Mouse (Mus musculus) testis, adult 2 months (tissue): ENCODE measurements at regions not wholly inside any gene's neighbourhood (a gene's known extent, or its start where the extent isn't known, plus 50 kb on each side); places are given as distances from the start of the nearest gene placed in this dataset.

Experiments
- H3K27ac ChIP-seq: fragments of 200-500 bp; 2 replicates; pipeline ENCODE4 v1.5.1; 2012; ENCODE audit warnings: low read depth, low read length; ENCODE audit not compliant: control insufficient read depth, insufficient read depth
- H3K27me3 ChIP-seq: fragments of 200-500 bp; 2 replicates; pipeline ENCODE4 v1.6.1; 2012; ENCODE audit warnings: mild to moderate bottlenecking, low read length, moderate library complexity; ENCODE audit not compliant: control insufficient read depth, insufficient read depth
- H3K36me3 ChIP-seq: fragments of 200-500 bp; 2 replicates; pipeline ENCODE4 v1.6.1; 2012; ENCODE audit warnings: mild to moderate bottlenecking, low read length; ENCODE audit not compliant: control insufficient read depth, insufficient read depth
- H3K4me1 ChIP-seq: fragments of 200-500 bp; 2 replicates; pipeline ENCODE4 v1.6.1; 2012; ENCODE audit warnings: low read length; ENCODE audit not compliant: control insufficient read depth, insufficient read depth
- H3K4me3 ChIP-seq: fragments of 200-500 bp; 2 replicates; pipeline ENCODE4 v1.5.1; 2012; ENCODE audit warnings: low read depth, mild to moderate bottlenecking, low read length, moderate library complexity, mixed read lengths; ENCODE audit not compliant: control insufficient read depth
- CTCF ChIP-seq: fragments of 200-500 bp; IDR thresholded peaks from 2 replicates; pipeline ENCODE4 v1.5.1; 2012; ENCODE audit warnings: low read depth, mild to moderate bottlenecking, inconsistent platforms, low read length, moderate library complexity; ENCODE audit not compliant: control insufficient read depth, insufficient read depth, insufficient replicate concordance
- POLR2A ChIP-seq: fragments of 200-500 bp; IDR thresholded peaks from 2 replicates; pipeline ENCODE4 v1.6.1; 2012; ENCODE audit warnings: low read depth, mild to moderate bottlenecking, inconsistent platforms, low read length, moderate library complexity; ENCODE audit not compliant: control insufficient read depth

DNA sequence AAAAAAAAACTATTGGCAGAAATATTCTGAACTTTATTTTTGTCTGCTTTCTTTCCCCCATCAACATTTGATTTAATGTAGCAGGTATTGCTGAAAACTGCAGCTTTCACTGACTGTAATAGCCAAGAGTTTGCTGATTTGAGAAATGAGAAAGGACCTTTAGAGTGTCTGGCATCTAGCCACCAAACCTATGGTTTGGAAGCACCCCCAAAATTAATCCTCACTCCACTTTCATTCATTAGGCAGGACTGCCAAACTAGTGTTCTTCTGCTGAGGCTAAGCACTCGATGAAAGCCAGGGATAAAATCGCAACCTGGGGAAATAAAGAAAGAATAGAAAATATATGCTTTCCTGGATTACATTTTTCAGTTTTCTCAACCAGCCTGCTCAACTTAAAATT, 320.4 kb downstream of the Atp6ap1l start:
- Histone ChIP-seq H3K27me3 (no peaks in the 10 kb centered on the region), H3K4me1 (no peaks in the 10 kb centered on the region), H3K4me3 (no peak overlapping the region), H3K36me3 (no peaks in the 10 kb centered on the region), H3K27ac (no peak overlapping the region)
- TF ChIP-seq POLR2A, result no peak
- TF ChIP-seq CTCF, result no peak

DNA sequence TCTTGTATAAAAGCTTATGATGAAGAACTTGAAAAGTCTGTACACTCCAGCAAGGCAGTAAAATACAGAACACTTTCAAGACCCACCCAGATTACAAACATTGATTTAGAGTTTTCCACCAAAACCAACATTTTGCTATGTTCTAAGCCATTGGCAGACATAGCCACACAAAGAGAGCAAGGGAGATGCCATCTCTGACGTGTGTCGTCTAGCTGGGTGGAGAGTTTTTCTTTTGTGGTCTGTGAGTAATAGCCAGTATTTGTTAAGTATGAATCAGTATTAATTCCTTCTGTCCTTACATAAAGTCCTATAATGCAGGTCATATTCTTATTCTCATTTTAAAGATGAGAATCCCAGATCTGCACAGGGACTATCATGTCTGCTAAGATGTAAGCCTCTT, 329.8 kb downstream of the Atp6ap1l start:
- TF ChIP-seq POLR2A (no peak), CTCF (no peak)
- no peaks in the 10 kb centered on the region for H3K36me3 ChIP-seq

DNA sequence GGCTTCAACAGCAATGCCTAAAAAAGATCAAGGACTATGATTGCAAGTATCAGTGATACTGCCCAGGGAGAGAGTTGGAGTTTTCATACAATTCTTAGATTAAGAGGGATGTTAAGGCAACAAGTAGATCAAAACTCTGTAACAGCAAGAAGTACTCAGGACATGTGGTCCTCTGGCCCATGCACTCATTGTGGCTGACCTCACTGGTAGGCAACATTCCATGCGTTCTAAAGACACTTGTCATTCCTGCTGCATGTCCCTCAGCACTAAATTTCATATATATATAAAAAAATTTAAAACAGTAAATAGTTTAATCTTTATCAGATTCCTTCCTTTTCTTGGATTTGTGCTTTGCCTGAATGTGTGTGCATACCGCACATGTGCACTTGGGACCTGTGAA, 332.6 kb downstream of the Atp6ap1l start:
- no peaks in the 10 kb centered on the region for H3K4me1 ChIP-seq
- TF ChIP-seq POLR2A (no peak), CTCF (no peak)
- no peak overlapping the region for H3K4me3 ChIP-seq
- no peak overlapping the region for H3K27ac ChIP-seq
- no peaks in the 10 kb centered on the region for H3K36me3 ChIP-seq
- H3K27me3 ChIP-seq, result no peaks in the 10 kb centered on the region

More for the DNA sequence above, 329.8 kb downstream of the Atp6ap1l start:
- Histone ChIP-seq H3K4me3 (no peak overlapping the region), H3K27ac (no peak overlapping the region), H3K27me3 (no peaks in the 10 kb centered on the region), H3K4me1 (no peaks in the 10 kb centered on the region)

- no peak for TF ChIP-seq CTCF
- TF ChIP-seq POLR2A, result no peak
- Histone ChIP-seq H3K4me1 (no peaks in the 10 kb centered on the region), H3K27me3 (no peaks in the 10 kb centered on the region), H3K27ac (no peak overlapping the region), H3K4me3 (no peak overlapping the region), H3K36me3 (no peaks in the 10 kb centered on the region)
These were observed 341.8 kb downstream of the Atp6ap1l start for GRCm38 (mm10) chr13:90563183-90563840.

DNA sequence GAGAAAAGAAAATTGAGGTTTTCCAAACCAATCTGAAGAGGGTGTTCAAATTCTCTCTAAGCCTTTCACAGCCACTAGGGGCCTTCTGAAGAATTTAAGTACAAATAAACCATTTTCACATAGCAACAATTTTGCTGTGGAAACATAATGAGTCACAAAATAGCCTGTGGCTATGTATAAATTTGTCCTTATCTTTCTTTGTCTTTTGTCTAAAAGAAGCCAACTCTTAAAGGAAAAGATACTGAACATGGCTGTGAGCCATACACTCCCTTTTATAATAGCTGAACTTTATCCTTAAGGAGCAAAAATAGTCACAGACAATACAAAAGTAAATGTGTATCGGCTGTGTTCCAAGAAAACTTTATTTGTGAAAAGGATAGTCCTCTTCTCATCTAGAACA, 345.1 kb downstream of the Atp6ap1l start:
- no peak overlapping the region for H3K4me3 ChIP-seq
- no peaks in the 10 kb centered on the region for H3K36me3 ChIP-seq
- TF ChIP-seq POLR2A, result no peak
- no peak for TF ChIP-seq CTCF
- no peak overlapping the region for H3K27ac ChIP-seq
- H3K4me1 ChIP-seq, result no peaks in the 10 kb centered on the region
- no peaks in the 10 kb centered on the region for H3K27me3 ChIP-seq

DNA sequence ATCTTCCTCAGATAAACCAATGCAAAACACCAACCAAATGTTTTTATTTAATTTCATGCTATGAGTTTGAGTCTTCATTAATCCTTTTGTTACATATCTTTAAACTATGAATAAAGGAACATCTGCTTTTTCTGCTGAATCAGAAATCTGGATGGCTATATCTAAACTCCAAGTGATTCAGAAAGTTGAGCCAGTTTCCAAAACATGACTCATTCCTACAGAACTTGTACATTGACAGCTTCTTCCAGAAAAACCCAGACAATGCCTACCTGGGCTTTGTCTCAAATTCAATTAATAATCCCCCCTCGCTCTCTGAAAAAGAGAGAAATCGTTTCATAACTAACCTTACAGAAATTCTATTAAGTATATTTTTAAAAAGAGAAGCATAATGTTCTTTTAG, 345.7 kb downstream of the Atp6ap1l start:
- no peak for TF ChIP-seq CTCF
- TF ChIP-seq POLR2A, result no peak
- Histone ChIP-seq H3K27ac (no peak overlapping the region), H3K36me3 (no peaks in the 10 kb centered on the region), H3K27me3 (no peaks in the 10 kb centered on the region), H3K4me1 (no peaks in the 10 kb centered on the region), H3K4me3 (no peak overlapping the region)

DNA sequence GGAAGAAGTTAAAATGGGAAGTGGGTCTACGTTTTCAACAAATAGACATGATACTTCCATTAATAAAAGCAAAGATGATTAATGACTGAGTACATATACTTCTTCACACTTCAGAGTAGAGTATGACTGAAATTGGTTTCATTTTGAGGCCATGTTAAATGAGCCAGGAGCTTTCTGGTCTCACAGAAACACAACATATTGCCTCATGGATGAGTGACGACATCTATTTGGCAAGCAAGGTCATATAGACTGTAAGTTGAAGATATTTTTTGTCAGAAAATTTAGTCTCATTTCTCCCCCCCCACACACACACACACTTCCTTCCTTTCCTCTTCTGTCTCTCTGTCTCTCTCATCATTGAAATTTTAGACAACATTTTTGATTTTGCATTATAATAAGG, 354.0 kb downstream of the Atp6ap1l start:
- no peaks in the 10 kb centered on the region for H3K36me3 ChIP-seq
- H3K27ac ChIP-seq, result no peak overlapping the region
- H3K4me3 ChIP-seq, result no peak overlapping the region
- TF ChIP-seq POLR2A, result no peak
- TF ChIP-seq CTCF, result no peak
- no peaks in the 10 kb centered on the region for H3K27me3 ChIP-seq
- H3K4me1 ChIP-seq, result no peaks in the 10 kb centered on the region
